Mouse (Mus musculus) liver, embryonic 11.5 days (tissue): ENCODE results near the gene Ppif. TPM values are rescaled to one million over a fixed set of nuclear protein-coding genes. Genes with fewer than 3 reads are reported as not detected.
A peak's percentile ranks its signal among the peaks of the same experiment; 100 is the strongest.

Experiments
- ATAC-seq: fragments of 200-750 bp; cut with Nextera tagmentation; replicated peaks from 2 replicates; pipeline ENCODE4 v1.8.0; 2017; ENCODE audit warnings: moderate number of reproducible peaks, mild to moderate bottlenecking, moderate TSS enrichment, moderate library complexity; ENCODE audit not compliant: low FRiP score
- DNase-seq: peaks from one replicate; pipeline ENCODE4 v3.0.0-alpha.2; 2017; ENCODE audit warnings: low spot score
- H3K27ac ChIP-seq: fragments of 300-500 bp; sonication (generic); 2 replicates; pipeline ENCODE4 v1.5.1; 2014; ENCODE audit warnings: mild to moderate bottlenecking, low read depth, low read length, control low read depth
- H3K27me3 ChIP-seq: fragments of 300-500 bp; sonication (generic); replicated peaks from 2 replicates; pipeline ENCODE4 v1.6.1; 2014; ENCODE audit warnings: low read length, mixed read lengths; ENCODE audit not compliant: control insufficient read depth, insufficient read depth
- H3K36me3 ChIP-seq: fragments of 300-500 bp; sonication (generic); 2 replicates; pipeline ENCODE4 v1.6.1; 2014; ENCODE audit warnings: mild to moderate bottlenecking, low read length, moderate library complexity, mixed read lengths; ENCODE audit not compliant: control insufficient read depth, insufficient read depth
- H3K4me1 ChIP-seq: fragments of 300-500 bp; sonication (generic); replicated peaks from 2 replicates; pipeline ENCODE4 v1.6.1; 2014; ENCODE audit warnings: low read length, mixed read lengths; ENCODE audit not compliant: control insufficient read depth, insufficient read depth
- H3K4me2 ChIP-seq: fragments of 300-500 bp; sonication (generic); 2 replicates; pipeline ENCODE4 v1.6.1; 2014; ENCODE audit warnings: mild to moderate bottlenecking, control low read depth, moderate library complexity
- H3K4me3 ChIP-seq: fragments of 300-500 bp; sonication (generic); 2 replicates; pipeline ENCODE4 v1.5.1; 2014; ENCODE audit warnings: low read depth, low read length, control low read depth
- H3K9ac ChIP-seq: fragments of 300-500 bp; sonication (generic); 2 replicates; pipeline ENCODE4 v1.6.1; 2014; ENCODE audit warnings: low read depth, low read length, control low read depth
- H3K9me3 ChIP-seq: fragments of 300-500 bp; sonication (generic); 2 replicates; pipeline ENCODE4 v1.6.1; 2016; ENCODE audit warnings: low read length, inconsistent platforms, mixed read lengths; ENCODE audit not compliant: control insufficient read depth
- WGBS: fragments of 180-500 bp; shearing (Covaris S2); extraction: QIAGEN DNeasy Blood & Tissue Kit; methylation state at CpG from one replicate; pipeline ENCODE4 v1.1.7; 2014; 5-methylcytosine and 5-hydroxymethylcytosine counted together
- polyA plus RNA-seq: library from polyadenylated mRNA; unstranded; fragments of >200 nt; fragmentation: Nextera tagmentation; extraction: Ambion mirVana; gene quantifications from 2 replicates; pipeline ENCODE4 v1.2.1, GENCODE M21; 2014

The Ppif gene
- polyA plus RNA-seq, 1 experiment from 2014 or later, result 97.0 TPM

- no peak for DNase-seq
- Histone ChIP-seq H3K36me3 (peaks cover 4% of the 10 kb centered on the region; the same call in 1 of the 2 replicates), H3K27me3 (no peaks in the 10 kb centered on the region), H3K27ac (no peak overlapping the region), H3K4me2 (no peak overlapping the region; the same call in 1 of the 2 replicates), H3K4me3 (no peak overlapping the region), H3K4me1 (peaks cover 16% of the 10 kb centered on the region), H3K9me3 (no peaks in the 10 kb centered on the region), H3K9ac (no peak overlapping the region)
- WGBS, result 48% methylated on average over 9 of the region's 9 CpGs
- ATAC-seq, result peak; percentile 56; the same call in 1 of the 2 replicates
Observed at GRCm38 (mm10) chr14:25719371-25719770, 25.4 kb downstream of the Ppif start.

- no peak overlapping the region for H3K4me3 ChIP-seq
- no peak overlapping the region for H3K27ac ChIP-seq
- no peak overlapping the region for H3K9ac ChIP-seq
- no peaks in the 10 kb centered on the region; the same call in 1 of the 2 replicates for H3K36me3 ChIP-seq
- H3K4me2 ChIP-seq, result no peak overlapping the region
- no peak for ATAC-seq
- H3K9me3 ChIP-seq, result no peaks in the 10 kb centered on the region
- H3K4me1 ChIP-seq, result peaks cover 32% of the 10 kb centered on the region
- DNase-seq, result no peak
- H3K27me3 ChIP-seq, result no peaks in the 10 kb centered on the region
- WGBS, result 68% methylated on average over 5 of the region's 5 CpGs
Observed at GRCm38 (mm10) chr14:25720962-25721707, 27.2 kb downstream of the Ppif start.

GRCm38 (mm10) chr14:25725032-25725497 lies 31.1 kb downstream of the Ppif start:
- ATAC-seq (peak; percentile 36; the same call in 1 of the 2 replicates), DNase-seq (no peak)
- Histone ChIP-seq H3K9me3 (no peaks in the 10 kb centered on the region), H3K9ac (no peak overlapping the region), H3K27ac (peak overlapping the region; percentile 38), H3K4me1 (peaks cover 24% of the 10 kb centered on the region), H3K36me3 (no peaks in the 10 kb centered on the region; the same call in 1 of the 2 replicates), H3K4me2 (no peak overlapping the region), H3K27me3 (no peaks in the 10 kb centered on the region), H3K4me3 (no peak overlapping the region)
- WGBS, result 68% methylated on average over 11 of the region's 11 CpGs

GRCm38 (mm10) chr14:25725690-25726089 lies 31.7 kb downstream of the Ppif start:
- Histone ChIP-seq H3K4me3 (no peak overlapping the region), H3K27me3 (no peaks in the 10 kb centered on the region), H3K9me3 (no peaks in the 10 kb centered on the region), H3K36me3 (no peaks in the 10 kb centered on the region; the same call in 1 of the 2 replicates), H3K4me1 (peaks cover 24% of the 10 kb centered on the region), H3K27ac (peak overlapping the region; percentile 32; the same call in 1 of the 2 replicates), H3K9ac (no peak overlapping the region), H3K4me2 (no peak overlapping the region)
- WGBS, result 49% methylated on average over 4 of the region's 4 CpGs
- ATAC-seq, result no peak
- no peak for DNase-seq

- Histone ChIP-seq H3K27me3 (no peaks in the 10 kb centered on the region), H3K36me3 (no peaks in the 10 kb centered on the region; the same call in 1 of the 2 replicates), H3K4me3 (no peak overlapping the region), H3K27ac (no peak overlapping the region), H3K9me3 (no peaks in the 10 kb centered on the region), H3K4me1 (peaks cover 24% of the 10 kb centered on the region), H3K4me2 (no peak overlapping the region), H3K9ac (no peak overlapping the region)
- ATAC-seq (no peak), DNase-seq (no peak)
- 39% methylated on average over 20 of the region's 20 CpGs for WGBS
Observed at GRCm38 (mm10) chr14:25726226-25727148, 32.5 kb downstream of the Ppif start.

- no peak overlapping the region for H3K27ac ChIP-seq
- H3K27me3 ChIP-seq, result no peaks in the 10 kb centered on the region
- no peak overlapping the region for H3K4me2 ChIP-seq
- no peaks in the 10 kb centered on the region; the same call in 1 of the 2 replicates for H3K36me3 ChIP-seq
- peaks cover 24% of the 10 kb centered on the region for H3K4me1 ChIP-seq
- WGBS, result 53% methylated on average over 5 of the region's 5 CpGs
- ATAC-seq (no peak), DNase-seq (no peak)
- H3K9me3 ChIP-seq, result no peaks in the 10 kb centered on the region
- no peak overlapping the region for H3K4me3 ChIP-seq
- H3K9ac ChIP-seq, result no peak overlapping the region
Observed at GRCm38 (mm10) chr14:25727149-25727510, 33.2 kb downstream of the Ppif start.

GRCm38 (mm10) chr14:25734736-25735716 lies 41.1 kb downstream of the Ppif start:
- H3K4me3 ChIP-seq, result no peak overlapping the region
- H3K36me3 ChIP-seq, result no peaks in the 10 kb centered on the region
- no peaks in the 10 kb centered on the region; the same call in 1 of the 2 replicates for H3K27me3 ChIP-seq
- no peak for ATAC-seq
- H3K4me2 ChIP-seq, result no peak overlapping the region
- DNase-seq, result no peak
- 41% methylated on average over 17 of the region's 17 CpGs for WGBS
- no peaks in the 10 kb centered on the region for H3K9me3 ChIP-seq
- peaks cover 17% of the 10 kb centered on the region for H3K4me1 ChIP-seq
- H3K27ac ChIP-seq, result peak overlapping the region; percentile 33; the same call in 1 of the 2 replicates
- H3K9ac ChIP-seq, result 0 out of 2 replicates have a peak overlapping the region, but pooled peaks have one; percentile 30
